ENCODE assay signal across 8 mouse cellular contexts in genomic region chr1:75505956-75506831, GRCm38 (mm10). TPM values are rescaled to one million over a fixed set of nuclear protein-coding genes. Genes with fewer than 3 reads are reported as not detected.
DNase-seq lines count a peak whose midpoint lies in the region; ATAC-seq and TF ChIP-seq lines count a peak whose summit lies in the region.

TSS of gene Obsl1 (minus strand) at chr1:75506452.

- peak within 1 kb of the TSS; percentile 73 for H3K4me3 ChIP-seq in embryonic facial prominence, embryonic 15.5 days (replicated peaks)
- H3K4me3 ChIP-seq in heart, embryonic 14.5 days (ENCODE audit: control insufficient read depth in 1 of 2, insufficient read depth in 1 of 2, low read depth in 1 of 2, low read length in 2 of 2), result peak within 1 kb of the TSS; percentile 77 to 93
- peak within 1 kb of the TSS; percentile 78 for H3K4me3 ChIP-seq in lung, postnatal 0 days (ENCODE audit: low read depth, low read length)

- peak within 1 kb of the TSS; percentile 60 for H3K9ac ChIP-seq in embryonic facial prominence, embryonic 15.5 days
- H3K9ac ChIP-seq in heart, embryonic 14.5 days (ENCODE audit: low read length), result peak within 1 kb of the TSS; percentile 100
- peak within 1 kb of the TSS; percentile 85 for H3K9ac ChIP-seq in lung, postnatal 0 days (replicated peaks; ENCODE audit: low read depth)

- H3K27ac ChIP-seq in embryonic facial prominence, embryonic 15.5 days (replicated peaks), result peak within 1 kb of the TSS; percentile 98
- H3K27ac ChIP-seq in heart, embryonic 14.5 days (replicated peaks in 1 of 2; ENCODE audit: control insufficient read depth in 1 of 2, insufficient read depth in 1 of 2, low read depth in 2 of 2, low read length in 2 of 2), result peak within 1 kb of the TSS; percentile 87 to 100
- H3K27ac ChIP-seq in lung, postnatal 0 days (ENCODE audit: low read length), result peak within 1 kb of the TSS; percentile 90

- peak; percentile 33 to 37 for DNase-seq in urinary bladder, adult 18-20 months (ENCODE audit: low spot score in 2 of 2)
- DNase-seq in urinary bladder, postnatal 10 days (ENCODE audit: low spot score), result no peak
- peak; percentile 27 to 63 for DNase-seq in kidney, postnatal 36 days
- peak; percentile 91 for DNase-seq in lung, postnatal 0 days (ENCODE audit: low spot score)
- peak; percentile 52 for DNase-seq in right cerebral cortex, postnatal 14 days
- no peak for DNase-seq in c-Kit-positive CD71-positive TER-119-positive erythroid progenitor cells, embryonic 14.5 days (ENCODE audit: low spot score)

- under 1% methylated on average over 55 of the region's 65 CpGs for WGBS in embryonic facial prominence, embryonic 15.5 days
- WGBS in heart, embryonic 14.5 days, result under 1% methylated on average over 65 of the region's 65 CpGs
- WGBS in lung, postnatal 0 days, result 1% methylated on average over 40 of the region's 65 CpGs

- H3K36me3 ChIP-seq in embryonic facial prominence, embryonic 15.5 days, result peaks cover 25% of the 10 kb centered on the region
- H3K36me3 ChIP-seq in heart, embryonic 14.5 days (ENCODE audit: control insufficient read depth, insufficient read depth, low read length), result peaks cover 28% of the 10 kb centered on the region
- H3K36me3 ChIP-seq in lung, postnatal 0 days (ENCODE audit: insufficient read depth, low read length), result 0 out of 2 replicates have a peak, but pooled peaks cover 5% of the 10 kb centered on the region

- peak within 1 kb of the TSS; percentile 79 for H3K4me2 ChIP-seq in embryonic facial prominence, embryonic 15.5 days (replicated peaks)
- H3K4me2 ChIP-seq in heart, embryonic 14.5 days (ENCODE audit: low read length), result peak within 1 kb of the TSS; percentile 84
- H3K4me2 ChIP-seq in lung, postnatal 0 days (replicated peaks; ENCODE audit: low read depth, low read length), result peak within 1 kb of the TSS; percentile 95

- H3K9me3 ChIP-seq in embryonic facial prominence, embryonic 15.5 days (replicated peaks), result no peaks in the 10 kb centered on the region
- no peaks in the 10 kb centered on the region for H3K9me3 ChIP-seq in heart, embryonic 14.5 days (ENCODE audit: control insufficient read depth, low read length)
- no peaks in the 10 kb centered on the region for H3K9me3 ChIP-seq in lung, postnatal 0 days (ENCODE audit: low read length)

- H3K27me3 ChIP-seq in embryonic facial prominence, embryonic 15.5 days, result no peaks in the 10 kb centered on the region
- H3K27me3 ChIP-seq in heart, embryonic 14.5 days (ENCODE audit: control insufficient read depth, insufficient read depth, low read length), result no peaks in the 10 kb centered on the region
- no peaks in the 10 kb centered on the region for H3K27me3 ChIP-seq in lung, postnatal 0 days (replicated peaks; ENCODE audit: insufficient read depth, low read length)

- no peak for TF ChIP-seq CTCF in lung, postnatal 0 days (IDR thresholded peaks at IDR 0.05)

- H3K4me1 ChIP-seq in embryonic facial prominence, embryonic 15.5 days, result peaks cover 45% of the 10 kb centered on the region
- H3K4me1 ChIP-seq in heart, embryonic 14.5 days (ENCODE audit: control insufficient read depth in 2 of 2, insufficient read depth in 2 of 2, low read length in 2 of 2), result peaks cover 40 to 54% of the 10 kb centered on the region in 2 experiments
- H3K4me1 ChIP-seq in lung, postnatal 0 days (ENCODE audit: insufficient read depth, low read depth, low read length), result peaks cover 2% of the 10 kb centered on the region

- peak; percentile 93 for ATAC-seq in embryonic facial prominence, embryonic 15.5 days (ENCODE audit: insufficient number of reproducible peaks, low FRiP score, low TSS enrichment, low read depth)
- ATAC-seq in heart, embryonic 14.5 days (ENCODE audit: insufficient number of reproducible peaks, insufficient read depth, low FRiP score, low read depth), result peak; percentile 92
- peak; percentile 85 for ATAC-seq in lung, postnatal 0 days

- no peak for TF ChIP-seq EP300 in lung, postnatal 0 days (IDR thresholded peaks at IDR 0.05)

RNA-seq across cellular contexts. Expression of gene Obsl1, which starts in this region (rescaled TPM):
- 104 and 108 TPM in 2 replicates for polyA plus RNA-seq in embryonic facial prominence, embryonic 15.5 days (2015; fragmentation: Nextera tagmentation; extraction: Ambion mirVana)
- polyA plus RNA-seq in heart, embryonic 14.5 days (2014; fragmentation: Nextera tagmentation; extraction: Ambion mirVana), result 109 and 124 TPM in 2 replicates
- 25.8 and 33.9 TPM in 2 replicates for polyA plus RNA-seq in lung, postnatal 0 days (2015; fragmentation: Nextera tagmentation; extraction: Ambion mirVana)

Comparison
In these comparisons a context has a peak if more than half of its experiments do, and no peak if none do; other contexts are left out.
1. DNase-seq: peak in urinary bladder, adult 18-20 months (2 of 2), kidney, postnatal 36 days (2 of 2), lung, postnatal 0 days (single experiment) and right cerebral cortex, postnatal 14 days (single experiment); none in urinary bladder, postnatal 10 days (single experiment) and c-Kit-positive CD71-positive TER-119-positive erythroid progenitor cells, embryonic 14.5 days (single experiment).
2. Peak in every context shown above with its lines, with median percentiles within 50 percentile points of each other: ATAC-seq, H3K27ac ChIP-seq, H3K4me2 ChIP-seq, H3K4me3 ChIP-seq and H3K9ac ChIP-seq.